Mouse (Mus musculus) gastrocnemius, postnatal 36 days (tissue): ENCODE data around the gene Mcm6. TPM values are rescaled to one million over a fixed set of nuclear protein-coding genes. Genes with fewer than 3 reads are reported as not detected.

ENCODE experiments used
- total RNA-seq, 2 experiments: library from RNA; stranded (reverse); gene quantifications; 2 replicates each; pipeline ENCODE4 v1.2.3; 2021

Gene Mcm6
- total RNA-seq, 2 experiments from 2014 or later, result 2.1 to 2.2 TPM

Other genes starting within 250 kb of the Mcm6 start
- gene Ubxn4, start 115.7 kb downstream of the Mcm6 start, total RNA-seq, result 10 to 100 TPM; 33.3 to 42.1 TPM
- under 1 TPM in 1 of 2 experiments, not detected in 1; 0.05 TPM for gene Lct, start 31.3 kb downstream of the Mcm6 start, total RNA-seq
- gene Dars, start 57.7 kb upstream of the Mcm6 start, total RNA-seq, result 10 to 100 TPM; 57.1 to 67.3 TPM
- gene Cxcr4, start 232.6 kb upstream of the Mcm6 start, total RNA-seq, result 1 to 10 TPM; 3.2 to 3.5 TPM